Mouse (Mus musculus): ENCODE measurements around the gene Gm42906.

DNA sequence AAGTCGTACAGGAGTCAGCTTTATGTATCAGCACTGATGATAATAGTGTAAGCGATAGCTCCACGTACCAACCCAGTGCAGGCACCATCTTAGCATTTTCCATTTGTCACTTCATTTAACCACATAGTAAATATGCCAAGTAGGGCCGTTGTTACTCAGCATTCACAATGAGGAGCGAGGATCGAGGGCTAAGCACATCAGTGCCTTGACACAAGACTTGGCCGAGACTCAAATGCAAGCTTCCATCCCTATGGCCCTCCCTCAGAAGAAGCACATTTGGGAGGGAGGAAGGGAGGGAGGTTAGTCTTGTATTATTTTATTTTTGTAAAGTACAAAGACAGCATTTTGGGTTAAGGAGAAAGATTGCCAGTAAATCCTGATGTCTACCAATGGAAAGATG, 148.4 kb downstream of the Gm42906 start:
- TF ChIP-seq CTCF (conservative IDR thresholded peaks at IDR 0.05; ENCODE audit: insufficient read depth, insufficient read length, low read depth, low read length) (no peak), POLR2A (IDR thresholded peaks at IDR 0.05; ENCODE audit: low read depth, low read length) (no peak)
